Mouse (Mus musculus): ENCODE results near the gene Poc5. TPM values are rescaled to one million over a fixed set of nuclear protein-coding genes. Genes with fewer than 3 reads are reported as not detected.

Poc5 gene
- polyA plus RNA-seq, 1 experiment from 2014 or later = 31.0 TPM

GRCm38 (mm10) chr13:96458606-96459005 lies 70.5 kb downstream of the Poc5 start:
- no peak overlapping the region for H3K4me2 ChIP-seq (replicated peaks)
- H3K9ac ChIP-seq = no peak overlapping the region
- no peak for ATAC-seq (ENCODE audit: low FRiP score)
- 86% methylated on average over 4 of the region's 4 CpGs for WGBS
- no peaks in the 10 kb centered on the region for H3K36me3 ChIP-seq
- no peaks in the 10 kb centered on the region for H3K4me1 ChIP-seq
- no peaks in the 10 kb centered on the region for H3K27me3 ChIP-seq
- no peaks in the 10 kb centered on the region for H3K9me3 ChIP-seq (replicated peaks)
- no peak overlapping the region for H3K27ac ChIP-seq
- H3K4me3 ChIP-seq = no peak overlapping the region

- Histone ChIP-seq H3K27me3 (no peaks in the 10 kb centered on the region), H3K27ac (no peak overlapping the region), H3K9ac (no peak overlapping the region), H3K4me2 (replicated peaks) (no peak overlapping the region), H3K4me3 (no peak overlapping the region), H3K36me3 (no peaks in the 10 kb centered on the region), H3K4me1 (no peaks in the 10 kb centered on the region), H3K9me3 (replicated peaks) (no peaks in the 10 kb centered on the region)
- no peak for ATAC-seq (ENCODE audit: low FRiP score)
- 79% methylated on average over 1 of the region's 1 CpGs for WGBS
Measured at GRCm38 (mm10) chr13:96462644-96463043, 74.5 kb downstream of the Poc5 start.

- H3K9me3 ChIP-seq (replicated peaks) = no peaks in the 10 kb centered on the region
- H3K27me3 ChIP-seq = no peaks in the 10 kb centered on the region
- H3K4me1 ChIP-seq = no peaks in the 10 kb centered on the region
- no peak overlapping the region for H3K27ac ChIP-seq
- H3K4me3 ChIP-seq = no peak overlapping the region
- WGBS = 42% methylated on average over 5 of the region's 5 CpGs
- H3K36me3 ChIP-seq = no peaks in the 10 kb centered on the region
- no peak overlapping the region for H3K9ac ChIP-seq
- ATAC-seq (ENCODE audit: low FRiP score) = no peak
- H3K4me2 ChIP-seq (replicated peaks) = no peak overlapping the region
Measured at GRCm38 (mm10) chr13:96465315-96465714, 77.2 kb downstream of the Poc5 start.

Small RNA genes within 50 kb of the gene (microRNA-seq; reads per million reads assigned to microRNA genes)
- not detected for gene Gm25213

Other genes starting within 250 kb of the Poc5 start
- 0.21 TPM in 1 of 2 replicates, not detected in the other for gene Ankdd1b, start 82.9 kb downstream of the Poc5 start, polyA plus RNA-seq (2016; fragmentation: Nextera tagmentation; extraction: Ambion mirVana)
- gene Gm17622, start 102.4 kb downstream of the Poc5 start, polyA plus RNA-seq (2016; fragmentation: Nextera tagmentation; extraction: Ambion mirVana) = not detected in 2 replicates
- gene Polk, start 154.3 kb downstream of the Poc5 start, polyA plus RNA-seq (2016; fragmentation: Nextera tagmentation; extraction: Ambion mirVana) = 7.4 and 8.8 TPM in 2 replicates
- 10.1 and 10.6 TPM in 2 replicates for gene Col4a3bp, start 154.3 kb downstream of the Poc5 start, polyA plus RNA-seq (2016; fragmentation: Nextera tagmentation; extraction: Ambion mirVana)